Mouse (Mus musculus): ENCODE measurements around the gene Runx1.

DNA sequence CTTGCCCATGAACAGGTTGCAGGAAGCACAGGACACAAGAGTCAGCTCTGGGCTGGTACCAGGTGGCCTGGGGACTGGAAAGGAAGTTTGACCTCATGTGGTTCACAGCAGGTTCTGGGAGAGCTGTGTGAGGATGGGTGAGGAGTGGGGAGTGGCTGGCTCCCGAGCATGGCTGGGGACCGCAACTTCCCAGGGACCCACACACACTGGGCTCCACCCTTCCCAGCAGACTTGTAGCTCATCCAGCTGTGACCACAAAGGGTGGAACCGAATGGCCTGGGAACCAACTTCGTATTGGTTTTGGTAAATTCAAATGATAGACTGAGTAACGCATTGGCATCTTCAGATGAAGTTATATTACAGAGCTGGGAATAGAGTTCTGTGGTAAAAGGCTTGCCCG is 43.5 kb downstream of the Runx1 start:
- TF ChIP-seq POLR2A (IDR thresholded peaks at IDR 0.05; ENCODE audit: borderline replicate concordance, extremely low read depth, low read depth, low read length) (no peak), CTCF (IDR thresholded peaks at IDR 0.05; ENCODE audit: insufficient read depth, low read length) (no peak)

Data from lung, adult 2 months (tissue).